Mouse (Mus musculus) colon, adult 2 months (tissue): ENCODE data around the gene Pard3b. TPM values are rescaled to one million over a fixed set of nuclear protein-coding genes. Genes with fewer than 3 reads are reported as not detected.

Source experiments
- polyA plus RNA-seq: library from polyadenylated mRNA; depleted of rRNA; stranded (reverse); fragments of >200 nt; gene quantifications from 2 replicates; pipeline ENCODE4 v1.2.3, GENCODE M21; 2012; rRNA removed

Pard3b gene
- 13.4 and 14.0 TPM in 2 replicates for polyA plus RNA-seq

GRCm38 (mm10) chr1:61638347-61639111, at the start of gene Pard3b:
Gene Pard3b (plus strand): TSS chr1:61638824.

